Mouse (Mus musculus): ENCODE data around the gene Rnh1. TPM values are rescaled to one million over a fixed set of nuclear protein-coding genes. Genes with fewer than 3 reads are reported as not detected.

The Rnh1 gene
- 55.0 and 65.0 TPM in 2 replicates for polyA plus RNA-seq (2016; fragmentation: Nextera tagmentation; extraction: Ambion mirVana)

GRCm38 (mm10) chr7:141172116-141173006 is at the start of gene Rnh1:
Gene Rnh1 (minus strand): TSS chr7:141172857.
- Histone ChIP-seq H3K27ac (peak within 1 kb of the TSS; percentile 82), H3K9ac (peak within 1 kb of the TSS; percentile 76), H3K4me2 (peak within 1 kb of the TSS; percentile 79), H3K36me3 (no peaks in the 10 kb centered on the region), H3K4me1 (peaks cover 61% of the 10 kb centered on the region), H3K27me3 (replicated peaks) (peaks cover 4% of the 10 kb centered on the region; the same call in 1 of the 2 replicates), H3K9me3 (replicated peaks) (no peaks in the 10 kb centered on the region), H3K4me3 (peak within 1 kb of the TSS; percentile 70)
- WGBS (ENCODE audit: insufficient replicate concordance) = 3% methylated on average over 55 of the region's 55 CpGs
- ATAC-seq = peak; percentile 88

DNA sequence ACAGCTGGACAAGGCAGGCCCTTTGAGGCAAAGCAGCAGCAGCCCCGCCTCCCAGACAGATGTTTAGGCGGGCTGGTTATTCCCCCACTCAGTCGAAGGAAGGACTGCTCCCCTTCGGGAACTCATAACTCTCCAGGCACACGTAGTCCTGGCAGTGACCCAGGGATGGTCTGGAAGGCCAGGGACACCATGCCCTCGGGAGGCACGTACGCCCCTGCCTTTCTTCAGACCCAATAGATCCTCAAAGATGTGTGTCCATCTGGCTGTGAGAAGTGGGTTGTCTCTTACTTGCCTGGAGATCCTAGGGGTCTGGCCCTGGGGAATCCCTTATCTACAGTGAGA is 49.4 kb upstream of the Rnh1 start:
- peak overlapping the region; percentile 71 for H3K9ac ChIP-seq
- H3K27me3 ChIP-seq (replicated peaks) = no peaks in the 10 kb centered on the region
- peak overlapping the region; percentile 90 for H3K27ac ChIP-seq
- peak overlapping the region; percentile 93 for H3K4me2 ChIP-seq
- H3K9me3 ChIP-seq (replicated peaks) = no peaks in the 10 kb centered on the region
- WGBS (ENCODE audit: insufficient replicate concordance) = 16% methylated on average over 8 of the region's 8 CpGs
- no peak for ATAC-seq
- peaks cover 36% of the 10 kb centered on the region for H3K36me3 ChIP-seq
- H3K4me3 ChIP-seq = peak overlapping the region; percentile 73
- H3K4me1 ChIP-seq = peaks cover 59% of the 10 kb centered on the region

DNA sequence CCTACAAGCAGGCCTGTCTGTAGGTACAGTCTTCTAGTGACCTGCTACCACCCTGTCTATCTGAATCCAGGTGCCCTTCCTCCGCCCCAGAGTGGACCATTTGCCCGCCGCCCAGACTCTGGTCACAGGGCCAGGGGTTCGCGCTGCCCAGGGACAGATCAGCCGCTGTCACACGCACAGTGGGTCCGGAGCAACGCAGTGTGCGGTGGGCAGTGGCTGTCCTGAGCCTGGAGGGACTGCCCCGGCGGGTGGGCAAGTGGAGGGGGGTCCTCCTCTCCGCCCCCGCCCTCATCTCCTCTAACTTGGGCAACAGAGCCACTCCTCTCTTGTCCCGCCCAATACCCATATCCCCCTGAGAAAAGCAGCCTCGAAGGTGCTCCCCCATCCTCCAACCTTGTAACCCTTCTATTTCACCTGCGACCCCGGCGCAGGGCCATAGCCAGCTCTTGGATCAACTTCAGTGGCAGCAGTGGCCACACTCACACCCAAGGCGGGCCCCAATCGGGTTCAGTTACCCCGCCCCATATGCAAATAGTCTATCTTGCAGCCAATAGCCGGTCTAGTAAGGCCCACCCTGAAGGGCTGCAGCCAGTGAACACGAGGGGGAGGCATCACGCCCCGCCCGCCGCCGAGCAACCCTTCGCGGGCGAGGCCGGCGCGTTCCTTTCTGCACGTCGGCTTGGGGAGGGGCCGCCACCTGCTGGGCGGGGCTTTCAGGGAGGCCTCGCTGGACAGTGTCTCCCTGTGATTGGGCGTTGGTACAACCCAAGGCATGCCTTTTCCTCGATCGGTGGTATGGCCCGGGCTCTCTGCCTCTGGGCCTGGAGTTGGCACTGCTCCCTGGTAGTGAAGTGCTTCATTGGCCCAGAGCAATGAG is 48.8 kb upstream of the Rnh1 start:
- Histone ChIP-seq H3K9ac (peak overlapping the region; percentile 87), H3K36me3 (peaks cover 39% of the 10 kb centered on the region), H3K4me1 (peaks cover 65% of the 10 kb centered on the region), H3K27me3 (replicated peaks) (no peaks in the 10 kb centered on the region), H3K9me3 (replicated peaks) (no peaks in the 10 kb centered on the region), H3K4me2 (peak overlapping the region; percentile 93), H3K27ac (peak overlapping the region; percentile 90), H3K4me3 (peak overlapping the region; percentile 73)
- WGBS (ENCODE audit: insufficient replicate concordance) = 8% methylated on average over 44 of the region's 44 CpGs
- ATAC-seq = peak; percentile 97

GRCm38 (mm10) chr7:141220377-141220776 is 47.7 kb upstream of the Rnh1 start:
- Histone ChIP-seq H3K27me3 (replicated peaks) (no peaks in the 10 kb centered on the region), H3K4me1 (peaks cover 72% of the 10 kb centered on the region), H3K9me3 (replicated peaks) (no peaks in the 10 kb centered on the region), H3K4me3 (peak overlapping the region; percentile 73), H3K27ac (peak overlapping the region; percentile 83), H3K4me2 (peak overlapping the region; percentile 93), H3K36me3 (peaks cover 39% of the 10 kb centered on the region), H3K9ac (peak overlapping the region; percentile 87)
- ATAC-seq = no peak
- WGBS (ENCODE audit: insufficient replicate concordance) = 83% methylated on average over 1 of the region's 1 CpGs

DNA sequence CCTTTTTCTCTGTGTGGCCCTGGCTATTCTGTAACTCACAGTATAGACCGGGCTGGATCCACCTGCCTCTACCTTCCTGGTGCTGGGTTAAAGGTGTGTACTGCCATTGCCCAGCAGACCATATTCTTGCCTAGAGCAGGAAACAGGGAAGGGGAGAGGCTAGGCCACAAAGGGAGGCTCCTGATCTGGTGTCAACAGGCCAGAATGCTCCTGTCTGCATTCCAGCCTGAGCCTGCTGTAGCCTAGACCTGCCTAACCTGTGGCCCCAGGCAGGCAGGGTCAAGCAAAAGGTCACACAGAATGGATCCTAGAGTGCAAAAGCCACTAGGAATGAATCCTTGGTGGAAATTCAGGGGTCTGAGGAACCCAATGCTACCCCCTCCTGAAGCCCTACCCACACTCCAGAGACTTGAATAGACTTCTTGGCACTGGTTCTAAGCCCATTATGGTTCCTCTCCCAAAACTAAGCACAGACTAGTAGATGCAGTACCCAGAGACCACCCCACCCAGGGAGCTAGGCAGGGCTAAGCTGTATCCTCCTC is 47.0 kb upstream of the Rnh1 start:
- Histone ChIP-seq H3K27me3 (replicated peaks) (no peaks in the 10 kb centered on the region), H3K4me2 (peak overlapping the region; percentile 93), H3K4me3 (peak overlapping the region; percentile 73; the same call in 1 of the 2 replicates), H3K36me3 (peaks cover 39% of the 10 kb centered on the region), H3K27ac (peak overlapping the region; percentile 83), H3K4me1 (peaks cover 79% of the 10 kb centered on the region), H3K9me3 (replicated peaks) (no peaks in the 10 kb centered on the region), H3K9ac (peak overlapping the region; percentile 87)
- no peak for ATAC-seq
- 69% methylated on average over 1 of the region's 1 CpGs for WGBS (ENCODE audit: insufficient replicate concordance)

DNA sequence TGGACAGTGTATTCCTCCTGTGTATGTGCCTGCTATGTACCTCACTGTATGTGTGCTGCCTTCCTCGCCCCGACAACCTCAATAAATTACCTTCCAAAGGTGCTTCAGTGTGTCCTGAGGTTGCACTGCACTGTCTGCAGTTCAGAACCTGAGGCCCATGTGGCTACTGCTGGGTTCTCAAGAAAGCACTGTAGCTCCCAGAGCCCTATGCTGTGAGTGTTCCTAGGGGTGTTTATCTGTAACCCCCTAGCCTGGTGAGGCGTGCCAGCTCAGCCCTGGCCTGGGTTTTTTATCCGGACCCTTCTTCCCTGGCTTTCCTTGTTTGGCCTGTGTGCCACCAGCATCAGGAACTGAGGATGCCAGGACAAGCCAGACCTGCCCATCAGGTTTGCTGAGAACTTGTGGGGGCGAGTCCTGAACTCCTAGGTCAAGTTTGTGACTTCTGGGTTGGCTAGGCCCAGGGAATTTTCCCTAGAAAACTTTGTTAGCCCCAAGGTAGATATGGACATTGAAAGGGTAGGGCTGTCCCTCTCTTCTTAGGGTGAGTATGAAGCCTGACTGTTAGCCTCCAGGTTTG is 46.0 kb upstream of the Rnh1 start:
- no peaks in the 10 kb centered on the region for H3K27me3 ChIP-seq (replicated peaks)
- H3K9me3 ChIP-seq (replicated peaks) = no peaks in the 10 kb centered on the region
- WGBS (ENCODE audit: insufficient replicate concordance) = 78% methylated on average over 5 of the region's 5 CpGs
- peak overlapping the region; percentile 83 for H3K27ac ChIP-seq
- H3K9ac ChIP-seq = peak overlapping the region; percentile 36; the same call in 1 of the 2 replicates
- no peak overlapping the region for H3K4me3 ChIP-seq
- H3K36me3 ChIP-seq = peaks cover 39% of the 10 kb centered on the region
- no peak overlapping the region for H3K4me2 ChIP-seq
- H3K4me1 ChIP-seq = peaks cover 89% of the 10 kb centered on the region
- no peak for ATAC-seq

DNA sequence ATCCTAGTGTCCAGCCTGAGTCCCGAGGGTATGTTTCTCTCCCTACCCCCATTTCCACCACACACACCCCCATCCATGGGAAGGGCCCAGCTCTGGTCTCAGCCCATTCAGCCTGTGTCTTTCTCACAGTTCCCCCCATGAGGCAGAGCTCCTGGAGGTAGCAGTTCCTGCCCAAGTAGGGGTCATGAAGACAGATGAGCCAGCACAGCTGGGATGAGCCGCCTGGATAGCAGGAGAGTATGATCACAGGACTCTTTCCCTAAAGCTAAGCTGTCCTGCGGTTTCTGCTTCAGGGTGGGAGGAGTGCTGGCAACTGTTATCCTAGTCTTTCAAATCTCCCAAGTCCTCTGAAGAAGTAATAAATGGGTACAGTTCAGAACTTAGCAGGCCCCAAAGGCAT is 45.5 kb upstream of the Rnh1 start:
- peaks cover 39% of the 10 kb centered on the region for H3K36me3 ChIP-seq
- peak overlapping the region; percentile 83 for H3K27ac ChIP-seq
- H3K27me3 ChIP-seq (replicated peaks) = no peaks in the 10 kb centered on the region
- 86% methylated on average over 3 of the region's 3 CpGs for WGBS (ENCODE audit: insufficient replicate concordance)
- peak overlapping the region; percentile 1; the same call in 1 of the 2 replicates for H3K4me2 ChIP-seq
- H3K9me3 ChIP-seq (replicated peaks) = no peaks in the 10 kb centered on the region
- no peak overlapping the region for H3K4me3 ChIP-seq
- H3K4me1 ChIP-seq = peaks cover 92% of the 10 kb centered on the region
- ATAC-seq = no peak
- H3K9ac ChIP-seq = peak overlapping the region; percentile 36; the same call in 1 of the 2 replicates

- Histone ChIP-seq H3K4me3 (peak overlapping the region; percentile 66), H3K9me3 (replicated peaks) (no peaks in the 10 kb centered on the region), H3K4me2 (peak overlapping the region; percentile 89), H3K9ac (peak overlapping the region; percentile 76; the same call in 1 of the 2 replicates), H3K36me3 (peaks cover 39% of the 10 kb centered on the region), H3K27me3 (replicated peaks) (no peaks in the 10 kb centered on the region), H3K27ac (peak overlapping the region; percentile 83), H3K4me1 (peaks cover 92% of the 10 kb centered on the region)
- WGBS (ENCODE audit: insufficient replicate concordance) = 90% methylated on average over 17 of the region's 17 CpGs
- no peak for ATAC-seq
Measured at GRCm38 (mm10) chr7:141217343-141218013, 44.8 kb upstream of the Rnh1 start.

GRCm38 (mm10) chr7:141216894-141217293 is 44.2 kb upstream of the Rnh1 start:
- Histone ChIP-seq H3K4me3 (peak overlapping the region; percentile 66), H3K27ac (peak overlapping the region; percentile 83), H3K9me3 (replicated peaks) (no peaks in the 10 kb centered on the region), H3K4me1 (peaks cover 92% of the 10 kb centered on the region), H3K27me3 (replicated peaks) (no peaks in the 10 kb centered on the region), H3K9ac (peak overlapping the region; percentile 76), H3K4me2 (peak overlapping the region; percentile 89), H3K36me3 (peaks cover 39% of the 10 kb centered on the region)
- no peak for ATAC-seq
- 84% methylated on average over 11 of the region's 11 CpGs for WGBS (ENCODE audit: insufficient replicate concordance)

GRCm38 (mm10) chr7:141215880-141216733 is 43.5 kb upstream of the Rnh1 start:
- Histone ChIP-seq H3K27ac (peak overlapping the region; percentile 83), H3K4me2 (peak overlapping the region; percentile 89), H3K4me3 (peak overlapping the region; percentile 66), H3K27me3 (replicated peaks) (0 out of 2 replicates have a peak, but pooled peaks cover 3% of the 10 kb centered on the region), H3K36me3 (peaks cover 39% of the 10 kb centered on the region), H3K9me3 (replicated peaks) (no peaks in the 10 kb centered on the region), H3K4me1 (peaks cover 96% of the 10 kb centered on the region), H3K9ac (peak overlapping the region; percentile 76)
- 2% methylated on average over 42 of the region's 42 CpGs for WGBS (ENCODE audit: insufficient replicate concordance)
- peak; percentile 56 for ATAC-seq

All from liver, embryonic 12.5 days (tissue).